Comparison of ENCODE assay signal across 8 mouse cellular contexts in genomic region chr16:17131191-17132088, GRCm38 (mm10). TPM values are rescaled to one million over a fixed set of nuclear protein-coding genes. Genes with fewer than 3 reads are reported as not detected.
A peak's percentile ranks its signal among the peaks of the same experiment; 100 is the strongest.
DNase-seq lines count a peak whose midpoint lies in the region; ATAC-seq and TF ChIP-seq lines count a peak whose summit lies in the region.

No protein-coding gene starts in this region.

- no peak overlapping the region for H3K27ac ChIP-seq in kidney, adult 2 months (ENCODE audit: insufficient read depth, low read depth, low read length)
- peak overlapping the region; percentile 77; the same call in 1 of the 2 replicates for H3K27ac ChIP-seq in embryonic facial prominence, embryonic 12.5 days
- H3K27ac ChIP-seq in hindbrain, embryonic 16.5 days (ENCODE audit: low read depth, low read length), result peak overlapping the region; percentile 77; the same call in 1 of the 2 replicates
- H3K27ac ChIP-seq in stomach, embryonic 15.5 days, result peak overlapping the region; percentile 3; the same call in 1 of the 2 replicates

- no peaks in the 10 kb centered on the region for H3K9me3 ChIP-seq in E14TG2a.4 (ENCODE audit: low read length)
- no peaks in the 10 kb centered on the region for H3K9me3 ChIP-seq in embryonic facial prominence, embryonic 12.5 days
- no peaks in the 10 kb centered on the region for H3K9me3 ChIP-seq in hindbrain, embryonic 16.5 days (ENCODE audit: control insufficient read depth, low read length)
- no peaks in the 10 kb centered on the region for H3K9me3 ChIP-seq in stomach, embryonic 15.5 days

- H3K36me3 ChIP-seq in kidney, adult 2 months (ENCODE audit: control insufficient read depth, insufficient read depth, low read length), result no peaks in the 10 kb centered on the region
- H3K36me3 ChIP-seq in E14TG2a.4 (ENCODE audit: insufficient read depth, low read length), result peaks cover 13% of the 10 kb centered on the region
- no peaks in the 10 kb centered on the region for H3K36me3 ChIP-seq in embryonic facial prominence, embryonic 12.5 days
- no peaks in the 10 kb centered on the region for H3K36me3 ChIP-seq in hindbrain, embryonic 16.5 days (ENCODE audit: control insufficient read depth, insufficient read depth, low read length)
- no peaks in the 10 kb centered on the region for H3K36me3 ChIP-seq in stomach, embryonic 15.5 days

- no peaks in the 10 kb centered on the region for H3K4me1 ChIP-seq in kidney, adult 2 months (ENCODE audit: control insufficient read depth, insufficient read depth, low read length)
- H3K4me1 ChIP-seq in E14TG2a.4 (replicated peaks; ENCODE audit: low read depth, low read length), result peaks cover 21% of the 10 kb centered on the region
- H3K4me1 ChIP-seq in embryonic facial prominence, embryonic 12.5 days, result peaks cover 18% of the 10 kb centered on the region
- peaks cover 12% of the 10 kb centered on the region for H3K4me1 ChIP-seq in hindbrain, embryonic 16.5 days (ENCODE audit: control insufficient read depth, insufficient read depth, low read depth, low read length)
- H3K4me1 ChIP-seq in stomach, embryonic 15.5 days, result peaks cover 4% of the 10 kb centered on the region; the same call in 1 of the 2 replicates

- TF ChIP-seq POLR2A in kidney, adult 2 months (IDR thresholded peaks at IDR 0.05; ENCODE audit: low read depth, low read length), result no peak

- 7% methylated on average over 43 of the region's 43 CpGs for WGBS in kidney, adult 2 months
- WGBS in embryonic facial prominence, embryonic 12.5 days, result 4% methylated on average over 43 of the region's 43 CpGs
- 4% methylated on average over 43 of the region's 43 CpGs for WGBS in hindbrain, embryonic 16.5 days
- WGBS in stomach, embryonic 15.5 days, result 3% methylated on average over 43 of the region's 43 CpGs

- peak overlapping the region; percentile 61 for H3K9ac ChIP-seq in embryonic facial prominence, embryonic 12.5 days
- peak overlapping the region; percentile 82 for H3K9ac ChIP-seq in hindbrain, embryonic 16.5 days (ENCODE audit: low read depth, low read length)
- peak overlapping the region; percentile 45 for H3K9ac ChIP-seq in stomach, embryonic 15.5 days

- peak; percentile 83 for ATAC-seq in embryonic facial prominence, embryonic 12.5 days (ENCODE audit: insufficient number of reproducible peaks, insufficient read depth, low FRiP score, low TSS enrichment)
- peak; percentile 11 for ATAC-seq in hindbrain, embryonic 16.5 days
- peak; percentile 15; the same call in 1 of the 2 replicates for ATAC-seq in stomach, embryonic 15.5 days (ENCODE audit: insufficient read depth, low FRiP score, low read depth)

- no peaks in the 10 kb centered on the region for H3K27me3 ChIP-seq in kidney, adult 2 months (replicated peaks; ENCODE audit: control insufficient read depth, insufficient read depth, low read length)
- H3K27me3 ChIP-seq in E14TG2a.4 (ENCODE audit: insufficient read depth, low read length), result peaks cover 24% of the 10 kb centered on the region
- H3K27me3 ChIP-seq in embryonic facial prominence, embryonic 12.5 days, result no peaks in the 10 kb centered on the region
- no peaks in the 10 kb centered on the region for H3K27me3 ChIP-seq in hindbrain, embryonic 16.5 days (replicated peaks; ENCODE audit: control insufficient read depth, insufficient read depth, low read length)
- no peaks in the 10 kb centered on the region for H3K27me3 ChIP-seq in stomach, embryonic 15.5 days (replicated peaks)

- H3K4me3 ChIP-seq in kidney, adult 2 months (ENCODE audit: insufficient read depth, low read depth, low read length), result peak overlapping the region; percentile 78
- peak overlapping the region; percentile 97 for H3K4me3 ChIP-seq in E14TG2a.4 (replicated peaks; ENCODE audit: low read length)
- H3K4me3 ChIP-seq in embryonic facial prominence, embryonic 12.5 days, result peak overlapping the region; percentile 78
- peak overlapping the region; percentile 93 for H3K4me3 ChIP-seq in hindbrain, embryonic 16.5 days (ENCODE audit: low read length)
- peak overlapping the region; percentile 69 for H3K4me3 ChIP-seq in stomach, embryonic 15.5 days (replicated peaks)

- peak; percentile 31; the same call in 1 of the 2 replicates for TF ChIP-seq CTCF in kidney, adult 2 months (conservative IDR thresholded peaks at IDR 0.05; ENCODE audit: insufficient read depth, insufficient read length, low read depth, low read length)
- TF ChIP-seq CTCF in E14TG2a.4 (conservative IDR thresholded peaks at IDR 0.05; ENCODE audit: low read length), result peak; percentile 59; the same call in 1 of the 2 replicates

- no peak for DNase-seq in kidney, adult 2 months
- DNase-seq in kidney, adult 9 months, result no peak
- peak; percentile 8 for DNase-seq in lung, postnatal 36 days
- DNase-seq in layer of hippocampus, adult 9-10 months (ENCODE audit: low spot score), result no peak

- H3K4me2 ChIP-seq in embryonic facial prominence, embryonic 12.5 days (replicated peaks), result peak overlapping the region; percentile 94
- H3K4me2 ChIP-seq in hindbrain, embryonic 16.5 days (ENCODE audit: low read length), result peak overlapping the region; percentile 99
- H3K4me2 ChIP-seq in stomach, embryonic 15.5 days, result peak overlapping the region; percentile 96

RNA-seq across cellular contexts. Expression of gene Sdf2l1, which starts 0.7 kb away (rescaled TPM):
- polyA plus RNA-seq in kidney, adult 2 months (2012; rRNA removed), result 22.8 and 25.2 TPM in 2 replicates
- polyA plus RNA-seq in embryonic facial prominence, embryonic 12.5 days (2016; fragmentation: Nextera tagmentation; extraction: Ambion mirVana), result 64.2 and 70.0 TPM in 2 replicates
- polyA plus RNA-seq in hindbrain, embryonic 16.5 days (2015; fragmentation: Nextera tagmentation; extraction: Ambion mirVana), result 37.8 and 39.6 TPM in 2 replicates
- polyA plus RNA-seq in stomach, embryonic 15.5 days (2015; fragmentation: Nextera tagmentation; extraction: Ambion mirVana), result 156 and 180 TPM in 2 replicates

RNA-seq across cellular contexts. Expression of gene 2610318N02Rik, which starts 6.5 kb away (rescaled TPM):
- polyA plus RNA-seq in kidney, adult 2 months (2012; rRNA removed), result 0.75 and 1.4 TPM in 2 replicates
- 81.0 and 85.5 TPM in 2 replicates for polyA plus RNA-seq in embryonic facial prominence, embryonic 12.5 days (2016; fragmentation: Nextera tagmentation; extraction: Ambion mirVana)
- polyA plus RNA-seq in hindbrain, embryonic 16.5 days (2015; fragmentation: Nextera tagmentation; extraction: Ambion mirVana), result 13.0 and 13.3 TPM in 2 replicates
- polyA plus RNA-seq in stomach, embryonic 15.5 days (2015; fragmentation: Nextera tagmentation; extraction: Ambion mirVana), result 23.5 and 34.5 TPM in 2 replicates

RNA-seq across cellular contexts. Expression of gene Ydjc, which starts 13.0 kb away (rescaled TPM):
- polyA plus RNA-seq in kidney, adult 2 months (2012; rRNA removed), result 7.5 and 8.5 TPM in 2 replicates
- polyA plus RNA-seq in embryonic facial prominence, embryonic 12.5 days (2016; fragmentation: Nextera tagmentation; extraction: Ambion mirVana), result 8.9 and 9.4 TPM in 2 replicates
- 52.1 and 56.7 TPM in 2 replicates for polyA plus RNA-seq in hindbrain, embryonic 16.5 days (2015; fragmentation: Nextera tagmentation; extraction: Ambion mirVana)
- polyA plus RNA-seq in stomach, embryonic 15.5 days (2015; fragmentation: Nextera tagmentation; extraction: Ambion mirVana), result 20.2 and 22.4 TPM in 2 replicates

RNA-seq across cellular contexts. Expression of gene Ccdc116, which starts 15.6 kb away (rescaled TPM):
- 0.74 and 0.92 TPM in 2 replicates for polyA plus RNA-seq in kidney, adult 2 months (2012; rRNA removed)
- 0.61 and 1.1 TPM in 2 replicates for polyA plus RNA-seq in embryonic facial prominence, embryonic 12.5 days (2016; fragmentation: Nextera tagmentation; extraction: Ambion mirVana)
- 3.7 and 3.9 TPM in 2 replicates for polyA plus RNA-seq in hindbrain, embryonic 16.5 days (2015; fragmentation: Nextera tagmentation; extraction: Ambion mirVana)
- 1.5 and 1.9 TPM in 2 replicates for polyA plus RNA-seq in stomach, embryonic 15.5 days (2015; fragmentation: Nextera tagmentation; extraction: Ambion mirVana)

RNA-seq across cellular contexts. Expression of gene Ppil2, which starts 20.4 kb away (rescaled TPM):
- 88.5 and 89.6 TPM in 2 replicates for polyA plus RNA-seq in kidney, adult 2 months (2012; rRNA removed)
- 150 and 168 TPM in 2 replicates for polyA plus RNA-seq in embryonic facial prominence, embryonic 12.5 days (2016; fragmentation: Nextera tagmentation; extraction: Ambion mirVana)
- 135 and 142 TPM in 2 replicates for polyA plus RNA-seq in hindbrain, embryonic 16.5 days (2015; fragmentation: Nextera tagmentation; extraction: Ambion mirVana)
- 118 and 131 TPM in 2 replicates for polyA plus RNA-seq in stomach, embryonic 15.5 days (2015; fragmentation: Nextera tagmentation; extraction: Ambion mirVana)

Comparison
In these comparisons a context has a peak if more than half of its experiments do, and no peak if none do; other contexts are left out.
1. ATAC-seq: peak in every context shown above with its lines; median percentile 83 in embryonic facial prominence, embryonic 12.5 days; 15 in stomach, embryonic 15.5 days; 11 in hindbrain, embryonic 16.5 days.